Mouse (Mus musculus): ENCODE measurements around the gene Fxyd4. TPM values are rescaled to one million over a fixed set of nuclear protein-coding genes. Genes with fewer than 3 reads are reported as not detected.

The Fxyd4 gene
- total and polyA plus RNA-seq, 3 experiments: 0.22 TPM; not detected in 2

GRCm38 (mm10) chr6:117916205-117916736 lies 21.2 kb downstream of the Fxyd4 start:
- Histone ChIP-seq H3K27me3 (ENCODE audit: control insufficient read depth in 1 of 2, insufficient read depth in 2 of 2, low read length in 2 of 2) (no peaks in the 10 kb centered on the region), H3K79me2 (ENCODE audit: control insufficient read depth, insufficient read depth, low read length, poor library complexity) (peaks cover 83% of the 10 kb centered on the region), H3K27ac (ENCODE audit: control insufficient read depth, low read depth, low read length) (peak overlapping the region; percentile 99), H3K9ac (ENCODE audit: control insufficient read depth, low read depth, low read length, poor library complexity, severe bottlenecking) (peak overlapping the region; percentile 97), H3K9me3 (replicated peaks; ENCODE audit: insufficient read depth, low read length) (no peaks in the 10 kb centered on the region), H3K4me1 (ENCODE audit: control insufficient read depth in 1 of 2, insufficient read depth in 2 of 2, low read length in 2 of 2) (peaks cover 25 to 26% of the 10 kb centered on the region in 2 experiments), H3K4me3 (ENCODE audit: control insufficient read depth in 1 of 2, insufficient read depth in 1 of 2, low read depth in 2 of 2, low read length in 2 of 2) (peak overlapping the region; percentile 40 to 95), H3K36me3 (ENCODE audit: control insufficient read depth in 1 of 2, insufficient read depth in 2 of 2, low read length in 2 of 2) (peaks cover 44 to 75% of the 10 kb centered on the region in 2 experiments)
- DNase-seq (ENCODE audit: low read depth, low spot score): peak; percentile 63
- TF ChIP-seq MXI1 (IDR thresholded peaks at IDR 0.05; ENCODE audit: low read depth, low read length) (no peak), MAZ (IDR thresholded peaks at IDR 0.05; ENCODE audit: low read depth, low read length) (0 out of 2 replicates have a peak, but pooled peaks have one; percentile 40), CHD1 (IDR thresholded peaks at IDR 0.05; ENCODE audit: low read depth, low read length) (peak; percentile 88; the same call in 1 of the 2 replicates), NELFE (IDR thresholded peaks at IDR 0.05; ENCODE audit: low read depth, low read length) (peak; percentile 39; the same call in 1 of the 2 replicates), POLR2A (IDR thresholded peaks at IDR 0.05; ENCODE audit: control insufficient read depth in 1 of 2, insufficient read depth in 1 of 2, low read depth in 1 of 2, low read length in 2 of 2, poor library complexity in 1 of 2) (no peak)

- H3K9me3 ChIP-seq (replicated peaks; ENCODE audit: insufficient read depth, low read length): no peaks in the 10 kb centered on the region
- no peak overlapping the region; the same call in 1 of the 2 replicates for H3K27ac ChIP-seq (ENCODE audit: control insufficient read depth, low read depth, low read length)
- peaks cover 26 to 28% of the 10 kb centered on the region in 2 experiments for H3K4me1 ChIP-seq (ENCODE audit: control insufficient read depth in 1 of 2, insufficient read depth in 2 of 2, low read length in 2 of 2)
- peak overlapping the region; percentile 45 for H3K9ac ChIP-seq (ENCODE audit: control insufficient read depth, low read depth, low read length, poor library complexity, severe bottlenecking)
- TF ChIP-seq SIN3A (IDR thresholded peaks at IDR 0.05; ENCODE audit: low read length) (0 out of 2 replicates have a peak, but pooled peaks have one; percentile 2), RCOR1 (IDR thresholded peaks at IDR 0.05; ENCODE audit: low read depth, low read length) (no peak), ELF1 (IDR thresholded peaks at IDR 0.05; ENCODE audit: low read depth, low read length) (no peak), KAT2A (conservative IDR thresholded peaks at IDR 0.05; ENCODE audit: low read depth, low read length) (no peak), MYC (IDR thresholded peaks at IDR 0.05; ENCODE audit: low read depth, low read length) (no peak), ZKSCAN1 (IDR thresholded peaks at IDR 0.05; ENCODE audit: low read depth, low read length) (no peak)
- peak; percentile 51 for DNase-seq (ENCODE audit: low read depth, low spot score)
- peaks cover 43 to 69% of the 10 kb centered on the region in 2 experiments for H3K36me3 ChIP-seq (ENCODE audit: control insufficient read depth in 1 of 2, insufficient read depth in 2 of 2, low read length in 2 of 2)
- H3K27me3 ChIP-seq (ENCODE audit: control insufficient read depth in 1 of 2, insufficient read depth in 2 of 2, low read length in 2 of 2): no peaks in the 10 kb centered on the region
- H3K4me3 ChIP-seq (ENCODE audit: control insufficient read depth in 1 of 2, insufficient read depth in 1 of 2, low read depth in 2 of 2, low read length in 2 of 2): no peak overlapping the region; a peak in 1 of 4 replicates
- H3K79me2 ChIP-seq (ENCODE audit: control insufficient read depth, insufficient read depth, low read length, poor library complexity): peaks cover 92% of the 10 kb centered on the region
Observed at GRCm38 (mm10) chr6:117914541-117914940, 23.0 kb downstream of the Fxyd4 start.

GRCm38 (mm10) chr6:117910120-117910661 lies 27.3 kb downstream of the Fxyd4 start:
- DNase-seq (ENCODE audit: low read depth, low spot score): no peak
- Histone ChIP-seq H3K27ac (ENCODE audit: control insufficient read depth, low read depth, low read length) (no peak overlapping the region), H3K9me3 (replicated peaks; ENCODE audit: insufficient read depth, low read length) (no peaks in the 10 kb centered on the region), H3K4me3 (ENCODE audit: control insufficient read depth in 1 of 2, insufficient read depth in 1 of 2, low read depth in 2 of 2, low read length in 2 of 2) (peak overlapping the region; percentile 97 to 99), H3K36me3 (ENCODE audit: control insufficient read depth in 1 of 2, insufficient read depth in 2 of 2, low read length in 2 of 2) (peaks cover 26 to 44% of the 10 kb centered on the region in 2 experiments), H3K9ac (ENCODE audit: control insufficient read depth, low read depth, low read length, poor library complexity, severe bottlenecking) (peak overlapping the region; percentile 92), H3K27me3 (ENCODE audit: control insufficient read depth in 1 of 2, insufficient read depth in 2 of 2, low read length in 2 of 2) (no peaks in the 10 kb centered on the region), H3K4me1 (ENCODE audit: control insufficient read depth in 1 of 2, insufficient read depth in 2 of 2, low read length in 2 of 2) (peaks cover 16 to 17% of the 10 kb centered on the region in 2 experiments), H3K79me2 (ENCODE audit: control insufficient read depth, insufficient read depth, low read length, poor library complexity) (peaks cover 91% of the 10 kb centered on the region)
- TF ChIP-seq SIN3A (IDR thresholded peaks at IDR 0.05; ENCODE audit: low read length) (peak; percentile 28; the same call in 1 of the 2 replicates), MYC (IDR thresholded peaks at IDR 0.05; ENCODE audit: low read depth, low read length) (0 out of 2 replicates have a peak, but pooled peaks have one; percentile 59), ZKSCAN1 (IDR thresholded peaks at IDR 0.05; ENCODE audit: low read depth, low read length) (no peak), MXI1 (IDR thresholded peaks at IDR 0.05; ENCODE audit: low read depth, low read length) (peak; percentile 70), MAX (IDR thresholded peaks at IDR 0.05; ENCODE audit: low read length) (no peak; the same call in 1 of the 2 replicates)
